Mouse (Mus musculus) liver, adult 2 months (tissue): ENCODE results near the gene Ascc2. TPM values are rescaled to one million over a fixed set of nuclear protein-coding genes. Genes with fewer than 3 reads are reported as not detected.
A peak's percentile ranks its signal among the peaks of the same experiment; 100 is the strongest.
"Not testable (repeated sequence)": the region's sequence is repeated elsewhere in the genome, so short reads cannot be mapped to it uniquely, and the experiment has no call there.

ENCODE experiments used
- DNase-seq: peaks from one replicate; pipeline ENCODE4 v3.0.0-alpha.2; 2011; ENCODE audit warnings: low read depth, low spot score; ENCODE audit errors: extremely low read depth
- H3K27ac ChIP-seq: fragments of 200-500 bp; replicated peaks from 2 replicates; pipeline ENCODE4 v1.5.1; 2012; ENCODE audit warnings: low read depth, mild to moderate bottlenecking, control low read depth, inconsistent platforms, low read length; ENCODE audit not compliant: insufficient read depth
- H3K27me3 ChIP-seq: fragments of 200-500 bp; 2 replicates; pipeline ENCODE4 v1.6.1; 2012; ENCODE audit warnings: mild to moderate bottlenecking, moderate library complexity, low read length, inconsistent platforms; ENCODE audit not compliant: control insufficient read depth, insufficient read depth
- H3K36me3 ChIP-seq: fragments of 200-500 bp; 2 replicates; pipeline ENCODE4 v1.6.1; 2012; ENCODE audit warnings: low read length, inconsistent platforms; ENCODE audit not compliant: control insufficient read depth, insufficient read depth
- H3K4me1 ChIP-seq: fragments of 200-500 bp; 2 replicates; pipeline ENCODE4 v1.6.1; 2011; ENCODE audit warnings: low read length; ENCODE audit not compliant: control insufficient read depth, insufficient read depth
- H3K4me3 ChIP-seq: fragments of 200-500 bp; 2 replicates; pipeline ENCODE4 v1.5.1; 2011; ENCODE audit warnings: low read depth, mild to moderate bottlenecking, control low read depth, low read length, moderate library complexity; ENCODE audit not compliant: insufficient read depth
- H3K79me2 ChIP-seq: fragments of 200-500 bp; 2 replicates; pipeline ENCODE4 v1.6.1; 2012; ENCODE audit warnings: inconsistent platforms, mild to moderate bottlenecking, low read length, moderate library complexity; ENCODE audit not compliant: control insufficient read depth, insufficient read depth
- H3K9ac ChIP-seq: fragments of 200-500 bp; 2 replicates; pipeline ENCODE4 v1.6.1; 2012; ENCODE audit warnings: low read depth, mild to moderate bottlenecking, control low read depth, inconsistent platforms, low read length
- CTCF ChIP-seq: fragments of 200-500 bp; IDR thresholded peaks from 2 replicates; pipeline ENCODE4 v1.5.1; 2011; ENCODE audit warnings: low read depth, low read length, control low read depth
- POLR2A ChIP-seq: fragments of 200-500 bp; IDR thresholded peaks from 2 replicates; pipeline ENCODE4 v1.6.1; 2011; ENCODE audit warnings: low read length, control low read depth; ENCODE audit not compliant: insufficient read depth; ENCODE audit errors: extremely low read depth
- WGBS: fragments of 180-500 bp; shearing (Covaris S2); methylation state at CpG from one replicate; pipeline ENCODE4 v1.1.7; 2018; 5-methylcytosine and 5-hydroxymethylcytosine counted together
- polyA plus RNA-seq: library from polyadenylated mRNA; depleted of rRNA; stranded (reverse); fragments of >200 nt; gene quantifications from 2 replicates; pipeline ENCODE4 v1.2.3, GENCODE M21; 2012
- total RNA-seq: library from RNA; depleted of rRNA; stranded (reverse); fragments of >200 nt; gene quantifications from 2 replicates; pipeline ENCODE4 v1.2.3, GENCODE M21; 2014

Gene Ascc2
- total and polyA plus RNA-seq, 2 experiments = 8.5 to 9.9 TPM

- H3K9ac ChIP-seq = no peak overlapping the region
- WGBS = 54% methylated on average over 5 of the region's 5 CpGs
These were observed 685 bp upstream of the Ascc2 start for GRCm38 (mm10) chr11:4636782-4637342.

GRCm38 (mm10) chr11:4638261-4638660 lies 714 bp downstream of the Ascc2 start:
- Histone ChIP-seq H3K4me3 (peak overlapping the region; percentile 94), H3K27me3 (no peaks in the 10 kb centered on the region), H3K9ac (peak overlapping the region; percentile 85; the same call in 1 of the 2 replicates), H3K36me3 (peaks cover 10% of the 10 kb centered on the region), H3K79me2 (peaks cover 16% of the 10 kb centered on the region; the same call in 1 of the 2 replicates), H3K27ac (peak overlapping the region; percentile 80; the same call in 1 of the 2 replicates), H3K4me1 (peaks cover 9% of the 10 kb centered on the region)
- TF ChIP-seq CTCF (no peak), POLR2A (no peak)
- DNase-seq = no peak
- WGBS = 8% methylated on average over 7 of the region's 7 CpGs

More at GRCm38 (mm10) chr11:4636782-4637342, 685 bp upstream of the Ascc2 start:
- Histone ChIP-seq H3K79me2 (peaks cover 9% of the 10 kb centered on the region; the same call in 1 of the 2 replicates), H3K27ac (no peak overlapping the region), H3K4me3 (peak overlapping the region; percentile 94; the same call in 1 of the 2 replicates), H3K27me3 (no peaks in the 10 kb centered on the region), H3K36me3 (peaks cover 8% of the 10 kb centered on the region), H3K4me1 (peaks cover 9% of the 10 kb centered on the region)
- TF ChIP-seq POLR2A (no peak), CTCF (no peak)
- no peak for DNase-seq

DNA sequence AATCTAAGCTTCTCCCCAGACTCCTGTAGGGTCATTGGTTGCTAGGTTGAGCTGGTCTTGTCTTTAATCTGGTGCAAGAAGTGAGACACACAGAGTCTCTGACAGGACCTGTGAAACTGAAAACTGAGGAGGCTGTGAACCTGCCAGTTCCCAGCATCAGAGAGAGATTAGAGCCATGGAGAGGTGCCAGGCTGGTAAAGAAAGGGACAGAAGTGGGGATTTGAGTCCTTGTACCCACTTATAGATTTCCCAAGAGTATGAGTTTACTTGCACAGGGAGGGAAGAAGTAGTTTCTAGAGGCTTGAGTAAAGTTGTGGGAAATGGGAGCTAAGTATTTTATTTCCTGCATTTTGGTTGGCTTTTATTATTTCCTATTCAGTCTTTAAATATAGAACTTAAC lies 3.6 kb downstream of the Ascc2 start:
- no peak for DNase-seq
- Histone ChIP-seq H3K27me3 (no peaks in the 10 kb centered on the region), H3K79me2 (peaks cover 16% of the 10 kb centered on the region; the same call in 1 of the 2 replicates), H3K4me3 (no peak overlapping the region), H3K4me1 (peaks cover 9% of the 10 kb centered on the region), H3K9ac (no peak overlapping the region), H3K36me3 (peaks cover 10% of the 10 kb centered on the region), H3K27ac (no peak overlapping the region)
- no peak for TF ChIP-seq POLR2A
- no peak for TF ChIP-seq CTCF

DNA sequence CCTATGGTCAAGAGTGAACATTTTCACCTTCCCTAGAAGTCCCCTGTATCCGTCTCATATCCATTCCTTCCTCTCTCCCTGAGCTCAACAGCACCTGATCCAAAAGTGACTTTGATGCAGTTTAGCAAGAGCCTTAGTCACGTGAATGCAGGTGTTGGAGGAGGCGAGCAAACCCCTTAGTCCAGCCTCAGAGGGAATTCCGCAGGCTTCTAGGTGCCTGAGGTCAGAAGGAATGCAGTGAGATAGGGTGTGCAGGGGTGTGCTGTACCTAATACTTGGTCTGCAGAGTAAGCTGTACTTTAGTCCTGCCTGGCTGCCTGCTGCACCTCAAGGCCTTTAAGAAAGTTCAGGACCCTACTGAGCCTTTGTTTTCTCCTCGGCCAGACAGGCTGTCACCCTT lies 6.2 kb downstream of the Ascc2 start:
- Histone ChIP-seq H3K4me3 (no peak overlapping the region), H3K9ac (no peak overlapping the region), H3K4me1 (peaks cover 2% of the 10 kb centered on the region), H3K36me3 (peaks cover 24% of the 10 kb centered on the region), H3K79me2 (peaks cover 15% of the 10 kb centered on the region; the same call in 1 of the 2 replicates), H3K27me3 (no peaks in the 10 kb centered on the region), H3K27ac (no peak overlapping the region)
- no peak for DNase-seq
- WGBS = 89% methylated on average over 5 of the region's 5 CpGs
- TF ChIP-seq POLR2A = no peak

DNA sequence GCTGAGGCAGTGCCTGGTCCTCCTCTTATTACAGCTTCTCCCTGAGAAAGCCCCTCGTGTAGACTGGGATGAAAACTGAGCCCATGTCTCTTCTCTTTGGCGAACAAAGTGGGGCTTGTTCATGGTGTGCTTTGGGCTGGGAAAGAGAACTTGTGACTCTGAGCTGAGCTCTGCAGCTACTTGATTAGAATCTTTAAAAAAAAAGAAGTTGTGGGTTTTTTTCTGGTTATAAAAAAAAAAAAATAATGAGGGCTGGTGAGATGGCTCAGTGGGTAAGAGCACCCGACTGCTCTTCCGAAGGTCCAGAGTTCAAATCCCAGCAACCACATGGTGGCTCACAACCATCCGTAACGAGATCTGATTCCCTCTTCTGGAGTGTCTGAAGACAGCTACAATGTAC lies 7.6 kb downstream of the Ascc2 start:
- peaks cover 37% of the 10 kb centered on the region for H3K36me3 ChIP-seq
- not testable (repeated sequence) for H3K4me1 ChIP-seq, H3K79me2 ChIP-seq, H3K9ac ChIP-seq, H3K4me3 ChIP-seq, H3K27ac ChIP-seq, H3K27me3 ChIP-seq, DNase-seq
- WGBS = 94% methylated on average over 6 of the region's 6 CpGs

- no peak overlapping the region for H3K27ac ChIP-seq
- peaks cover 38% of the 10 kb centered on the region for H3K36me3 ChIP-seq
- H3K4me3 ChIP-seq = no peak overlapping the region
- DNase-seq = no peak
- H3K9ac ChIP-seq = no peak overlapping the region
- TF ChIP-seq CTCF = no peak
- no peaks in the 10 kb centered on the region for H3K4me1 ChIP-seq
- no peaks in the 10 kb centered on the region for H3K27me3 ChIP-seq
- peaks cover 7% of the 10 kb centered on the region; the same call in 1 of the 2 replicates for H3K79me2 ChIP-seq
- 73% methylated on average over 9 of the region's 9 CpGs for WGBS
These were observed 8.9 kb downstream of the Ascc2 start for GRCm38 (mm10) chr11:4646409-4646808.
